Comparison of ENCODE assay signal across 8 mouse cellular contexts in genomic region chr1:134415168-134415831, GRCm38 (mm10). TPM values are rescaled to one million over a fixed set of nuclear protein-coding genes. Genes with fewer than 3 reads are reported as not detected.
DNase-seq lines count a peak whose midpoint lies in the region; ATAC-seq lines count a peak whose summit lies in the region.

Adipor1 (plus strand) TSS chr1:134415378.

- no peaks in the 10 kb centered on the region for H3K9me3 ChIP-seq in hindbrain, embryonic 14.5 days (ENCODE audit: control insufficient read depth, low read length)

- no peaks in the 10 kb centered on the region for H3K27me3 ChIP-seq in hindbrain, embryonic 14.5 days (ENCODE audit: control insufficient read depth, insufficient read depth, low read length)

- DNase-seq in R1 (ENCODE audit: low read depth, low spot score): peak; percentile 97
- DNase-seq in cerebellum, postnatal 25 days: peak; percentile 98 to 99
- DNase-seq in frontal cortex, postnatal 25 days (ENCODE audit: low spot score in 2 of 2): peak; percentile 87 to 94
- DNase-seq in hindbrain, embryonic 14.5 days (ENCODE audit: low spot score): peak; percentile 93
- DNase-seq in layer of hippocampus, postnatal 36 days: peak; percentile 97
- DNase-seq in lung, postnatal 36 days: peak; percentile 99
- peak; percentile 98 for DNase-seq in retina, postnatal 1 day
- DNase-seq in urinary bladder, adult 18-20 months (ENCODE audit: low spot score in 2 of 2): peak; percentile 88 to 96

- H3K9ac ChIP-seq in hindbrain, embryonic 14.5 days: peak within 1 kb of the TSS; percentile 92

- peak; percentile 100 for ATAC-seq in hindbrain, embryonic 14.5 days (ENCODE audit: low FRiP score)

- H3K4me3 ChIP-seq in hindbrain, embryonic 14.5 days (replicated peaks; ENCODE audit: low read length): peak within 1 kb of the TSS; percentile 91

- H3K36me3 ChIP-seq in hindbrain, embryonic 14.5 days (replicated peaks; ENCODE audit: control insufficient read depth, insufficient read depth): peaks cover 5% of the 10 kb centered on the region; the same call in 1 of the 2 replicates

- H3K4me1 ChIP-seq in hindbrain, embryonic 14.5 days (replicated peaks; ENCODE audit: control insufficient read depth, insufficient read depth, low read length): peaks cover 33% of the 10 kb centered on the region

- H3K27ac ChIP-seq in hindbrain, embryonic 14.5 days: peak within 1 kb of the TSS; percentile 93

- under 1% methylated on average over 57 of the region's 77 CpGs for WGBS in hindbrain, embryonic 14.5 days

- peak within 1 kb of the TSS; percentile 84 for H3K4me2 ChIP-seq in hindbrain, embryonic 14.5 days (replicated peaks)

RNA-seq across cellular contexts. Expression of gene Adipor1, which starts in this region (rescaled TPM):
- polyA plus RNA-seq in hindbrain, embryonic 14.5 days (2014; fragmentation: Nextera tagmentation; extraction: Ambion mirVana): 80.3 and 87.5 TPM in 2 replicates
- 10 to 100 TPM; 57.5 to 57.7 TPM for total RNA-seq in layer of hippocampus, postnatal 36 days (2021)

Comparison
In these comparisons a context has a peak if more than half of its experiments do, and no peak if none do; other contexts are left out.
1. Peak in every context shown above with its lines: DNase-seq, ATAC-seq, H3K4me3 ChIP-seq and H3K27ac ChIP-seq.